Mouse (Mus musculus) limb, embryonic 10.5 days (tissue): ENCODE measurements around the gene Col6a4. TPM values are rescaled to one million over a fixed set of nuclear protein-coding genes. Genes with fewer than 3 reads are reported as not detected.

ENCODE experiments used
- DNase-seq: peaks from one replicate; pipeline ENCODE4 v3.0.0-alpha.2; 2017; ENCODE audit warnings: low spot score
- H3K27ac ChIP-seq: fragments of 300-500 bp; sonication (generic); 2 replicates; pipeline ENCODE4 v1.5.1; 2016; ENCODE audit warnings: mild to moderate bottlenecking
- H3K27me3 ChIP-seq: fragments of 300-500 bp; sonication (generic); 2 replicates; pipeline ENCODE4 v1.6.1; 2016; ENCODE audit warnings: low read depth, mild to moderate bottlenecking; ENCODE audit not compliant: poor library complexity, severe bottlenecking
- H3K36me3 ChIP-seq: fragments of 300-500 bp; sonication (generic); 2 replicates; pipeline ENCODE4 v1.6.1; 2016; ENCODE audit warnings: mild to moderate bottlenecking, moderate library complexity
- H3K4me1 ChIP-seq: fragments of 300-500 bp; sonication (generic); 2 replicates; pipeline ENCODE4 v1.6.1; 2016
- H3K4me3 ChIP-seq: fragments of 300-500 bp; sonication (generic); 2 replicates; pipeline ENCODE4 v1.5.1; 2016; ENCODE audit warnings: mild to moderate bottlenecking, moderate library complexity
- H3K9me3 ChIP-seq: fragments of 300-500 bp; sonication (generic); replicated peaks from 2 replicates; pipeline ENCODE4 v1.6.1; 2016; ENCODE audit warnings: mild to moderate bottlenecking
- WGBS: fragments of 180-500 bp; shearing (Covaris S2); methylation state at CpG from one replicate; pipeline ENCODE4 v1.1.7; 2016; 5-methylcytosine and 5-hydroxymethylcytosine counted together
- polyA plus RNA-seq: library from polyadenylated mRNA; unstranded; fragments of >200 nt; fragmentation: Nextera tagmentation; extraction: Ambion mirVana; gene quantifications from 2 replicates; pipeline ENCODE4 v1.2.1, GENCODE M21; 2016

Gene Col6a4
- polyA plus RNA-seq, 1 experiment from 2014 or later = 0.09 TPM

DNA sequence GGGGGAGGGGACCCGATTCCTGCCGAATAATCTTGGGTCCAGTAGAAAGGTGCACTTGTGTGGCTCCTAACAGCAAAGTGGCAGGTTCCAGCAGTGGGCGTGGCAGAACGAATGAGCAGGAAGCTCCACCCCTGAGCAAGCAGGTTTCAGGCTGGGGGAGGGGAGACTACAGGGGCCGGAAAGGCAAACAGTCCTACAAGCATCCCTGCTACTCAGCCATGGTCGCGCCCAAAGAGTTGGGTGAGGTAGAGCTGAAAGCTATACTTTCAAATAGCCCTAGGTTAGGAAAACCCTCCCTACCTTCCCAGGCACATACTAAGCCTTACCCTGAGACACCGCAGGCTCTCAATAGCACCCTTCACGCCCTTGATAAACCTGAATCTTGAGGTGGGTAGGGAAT is 9.7 kb upstream of the Col6a4 start:
- Histone ChIP-seq H3K36me3 (no peaks in the 10 kb centered on the region), H3K27ac (no peak overlapping the region), H3K4me1 (no peaks in the 10 kb centered on the region), H3K4me3 (no peak overlapping the region), H3K9me3 (no peaks in the 10 kb centered on the region), H3K27me3 (no peaks in the 10 kb centered on the region)
- 78% methylated on average over 9 of the region's 9 CpGs for WGBS
- no peak for DNase-seq

GRCm38 (mm10) chr9:106104401-106104800 is 7.8 kb upstream of the Col6a4 start:
- no peaks in the 10 kb centered on the region for H3K9me3 ChIP-seq
- no peaks in the 10 kb centered on the region for H3K36me3 ChIP-seq
- no peaks in the 10 kb centered on the region for H3K27me3 ChIP-seq
- no peak overlapping the region for H3K27ac ChIP-seq
- no peak for DNase-seq
- H3K4me1 ChIP-seq = peaks cover 3% of the 10 kb centered on the region; the same call in 1 of the 2 replicates
- WGBS = 86% methylated on average over 7 of the region's 7 CpGs
- H3K4me3 ChIP-seq = no peak overlapping the region

GRCm38 (mm10) chr9:106101166-106101565 is 4.6 kb upstream of the Col6a4 start:
- H3K27ac ChIP-seq = no peak overlapping the region
- no peak for DNase-seq
- H3K36me3 ChIP-seq = no peaks in the 10 kb centered on the region
- 73% methylated on average over 5 of the region's 5 CpGs for WGBS
- H3K9me3 ChIP-seq = no peaks in the 10 kb centered on the region
- H3K4me1 ChIP-seq = peaks cover 7% of the 10 kb centered on the region
- H3K4me3 ChIP-seq = no peak overlapping the region
- H3K27me3 ChIP-seq = no peaks in the 10 kb centered on the region

- Histone ChIP-seq H3K4me1 (peaks cover 7% of the 10 kb centered on the region), H3K4me3 (no peak overlapping the region), H3K27me3 (no peaks in the 10 kb centered on the region), H3K9me3 (no peaks in the 10 kb centered on the region), H3K36me3 (no peaks in the 10 kb centered on the region), H3K27ac (no peak overlapping the region)
- 79% methylated on average over 9 of the region's 9 CpGs for WGBS
- no peak for DNase-seq
These were observed 3.7 kb upstream of the Col6a4 start for GRCm38 (mm10) chr9:106100262-106100661.

- no peaks in the 10 kb centered on the region for H3K9me3 ChIP-seq
- no peaks in the 10 kb centered on the region for H3K27me3 ChIP-seq
- 72% methylated on average over 22 of the region's 22 CpGs for WGBS
- peaks cover 7% of the 10 kb centered on the region for H3K4me1 ChIP-seq
- DNase-seq = no peak
- no peaks in the 10 kb centered on the region for H3K36me3 ChIP-seq
- no peak overlapping the region for H3K27ac ChIP-seq
- H3K4me3 ChIP-seq = no peak overlapping the region
These were observed 2.9 kb upstream of the Col6a4 start for GRCm38 (mm10) chr9:106099379-106100021.

DNA sequence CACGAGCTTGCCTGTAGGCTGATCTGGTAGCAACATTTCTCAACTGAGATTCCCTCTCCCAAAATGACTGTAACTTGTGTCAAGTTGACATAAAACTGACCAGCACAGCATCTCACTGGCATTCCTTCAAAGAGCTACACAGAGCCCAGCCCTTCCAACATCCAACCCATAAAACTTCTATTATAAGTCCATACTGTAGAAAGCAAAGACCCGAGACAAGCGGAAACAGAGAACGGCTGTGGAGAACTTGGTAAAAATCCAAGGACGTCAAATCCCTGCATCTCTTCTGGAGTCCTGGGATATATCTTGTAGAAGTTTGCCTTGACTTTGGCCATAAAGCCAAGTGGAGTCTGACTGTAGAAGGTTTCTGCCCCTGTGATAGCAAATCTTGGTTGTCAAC is 15.1 kb downstream of the Col6a4 start:
- Histone ChIP-seq H3K27me3 (no peaks in the 10 kb centered on the region), H3K27ac (no peak overlapping the region), H3K36me3 (no peaks in the 10 kb centered on the region), H3K4me3 (no peak overlapping the region), H3K9me3 (no peaks in the 10 kb centered on the region), H3K4me1 (no peaks in the 10 kb centered on the region)
- WGBS = 94% methylated on average over 5 of the region's 5 CpGs
- DNase-seq = no peak

GRCm38 (mm10) chr9:106080261-106081033 is 16.1 kb downstream of the Col6a4 start:
- Histone ChIP-seq H3K4me3 (no peak overlapping the region), H3K9me3 (no peaks in the 10 kb centered on the region), H3K36me3 (no peaks in the 10 kb centered on the region), H3K4me1 (no peaks in the 10 kb centered on the region), H3K27me3 (no peaks in the 10 kb centered on the region), H3K27ac (no peak overlapping the region)
- DNase-seq = peak; percentile 45
- WGBS = 67% methylated on average over 12 of the region's 12 CpGs

DNA sequence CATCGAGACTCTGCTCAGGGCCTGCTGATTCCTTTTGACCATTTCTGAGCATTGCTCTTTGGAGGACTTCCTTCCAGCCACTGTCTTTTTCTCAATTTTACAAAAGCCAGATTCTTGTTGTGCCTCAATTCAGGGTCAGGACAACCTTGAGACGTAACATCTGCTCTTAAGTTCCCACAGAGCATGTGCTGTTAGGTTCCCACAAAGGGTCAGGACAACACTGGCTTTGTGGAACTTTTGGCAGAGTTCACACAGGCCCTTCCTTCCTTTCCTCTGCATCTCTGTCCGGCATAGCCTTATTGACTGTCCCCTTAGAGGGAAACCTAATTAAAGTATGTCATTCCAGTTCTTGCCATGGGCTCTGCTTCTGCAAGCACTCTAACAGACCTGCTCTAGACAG is 18.6 kb downstream of the Col6a4 start:
- Histone ChIP-seq H3K4me1 (no peaks in the 10 kb centered on the region), H3K36me3 (no peaks in the 10 kb centered on the region), H3K27ac (no peak overlapping the region), H3K4me3 (no peak overlapping the region), H3K9me3 (no peaks in the 10 kb centered on the region), H3K27me3 (no peaks in the 10 kb centered on the region)
- WGBS = 90% methylated on average over 3 of the region's 3 CpGs
- DNase-seq = no peak

DNA sequence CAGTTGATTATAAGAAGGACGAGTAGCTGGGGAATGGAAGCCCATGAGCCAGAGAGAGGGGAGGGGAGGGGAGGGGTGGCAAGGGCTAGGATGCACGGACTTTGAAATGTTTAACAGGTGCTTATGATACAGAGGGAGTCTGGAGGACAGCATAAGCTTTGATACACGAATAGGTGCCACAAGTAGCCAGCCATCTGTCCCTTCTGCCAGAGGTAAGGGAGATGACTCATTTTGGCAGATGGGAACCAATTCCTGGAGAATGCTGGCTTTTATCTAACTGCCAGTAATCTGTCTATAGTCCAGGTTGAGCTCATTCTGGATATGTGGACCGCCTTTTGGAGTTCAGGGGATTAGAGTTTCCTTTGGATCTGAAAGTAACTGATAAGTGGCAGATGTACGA is 20.3 kb downstream of the Col6a4 start:
- Histone ChIP-seq H3K4me3 (no peak overlapping the region), H3K9me3 (no peaks in the 10 kb centered on the region), H3K36me3 (no peaks in the 10 kb centered on the region), H3K27ac (no peak overlapping the region), H3K4me1 (no peaks in the 10 kb centered on the region), H3K27me3 (no peaks in the 10 kb centered on the region)
- DNase-seq = no peak
- WGBS = 81% methylated on average over 5 of the region's 5 CpGs

DNA sequence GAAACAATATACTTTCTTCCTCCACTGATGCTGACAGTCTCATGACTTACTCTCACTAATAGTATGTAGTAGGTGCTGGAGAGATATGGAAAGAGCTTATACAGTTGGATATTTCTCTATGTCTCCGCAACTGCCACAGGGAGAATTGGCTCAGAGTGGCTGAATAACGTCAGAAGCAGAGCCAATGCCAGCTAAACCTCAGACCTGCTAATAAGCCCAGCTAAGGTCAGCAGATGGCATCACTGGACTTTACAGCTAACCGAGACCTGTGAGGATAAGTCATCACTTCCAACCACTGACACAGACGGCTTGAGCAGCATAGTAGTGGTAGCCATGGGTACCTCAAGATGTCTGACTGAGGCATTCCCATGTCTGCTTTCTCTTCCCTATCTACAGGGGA is 22.6 kb downstream of the Col6a4 start:
- Histone ChIP-seq H3K27ac (no peak overlapping the region), H3K4me1 (no peaks in the 10 kb centered on the region), H3K9me3 (no peaks in the 10 kb centered on the region), H3K27me3 (no peaks in the 10 kb centered on the region), H3K4me3 (no peak overlapping the region), H3K36me3 (no peaks in the 10 kb centered on the region)
- DNase-seq = no peak
- WGBS = 79% methylated on average over 4 of the region's 4 CpGs

GRCm38 (mm10) chr9:106071651-106072050 is 24.9 kb downstream of the Col6a4 start:
- 73% methylated on average over 6 of the region's 6 CpGs for WGBS
- H3K9me3 ChIP-seq = no peaks in the 10 kb centered on the region
- no peaks in the 10 kb centered on the region for H3K4me1 ChIP-seq
- H3K27me3 ChIP-seq = no peaks in the 10 kb centered on the region
- no peak for DNase-seq
- no peak overlapping the region for H3K27ac ChIP-seq
- H3K4me3 ChIP-seq = no peak overlapping the region
- no peaks in the 10 kb centered on the region for H3K36me3 ChIP-seq

GRCm38 (mm10) chr9:106053446-106053845 is 43.1 kb downstream of the Col6a4 start:
- Histone ChIP-seq H3K27ac (no peak overlapping the region), H3K9me3 (no peaks in the 10 kb centered on the region), H3K27me3 (no peaks in the 10 kb centered on the region), H3K4me3 (no peak overlapping the region), H3K36me3 (no peaks in the 10 kb centered on the region), H3K4me1 (no peaks in the 10 kb centered on the region)
- DNase-seq = no peak
- 87% methylated on average over 4 of the region's 4 CpGs for WGBS

DNA sequence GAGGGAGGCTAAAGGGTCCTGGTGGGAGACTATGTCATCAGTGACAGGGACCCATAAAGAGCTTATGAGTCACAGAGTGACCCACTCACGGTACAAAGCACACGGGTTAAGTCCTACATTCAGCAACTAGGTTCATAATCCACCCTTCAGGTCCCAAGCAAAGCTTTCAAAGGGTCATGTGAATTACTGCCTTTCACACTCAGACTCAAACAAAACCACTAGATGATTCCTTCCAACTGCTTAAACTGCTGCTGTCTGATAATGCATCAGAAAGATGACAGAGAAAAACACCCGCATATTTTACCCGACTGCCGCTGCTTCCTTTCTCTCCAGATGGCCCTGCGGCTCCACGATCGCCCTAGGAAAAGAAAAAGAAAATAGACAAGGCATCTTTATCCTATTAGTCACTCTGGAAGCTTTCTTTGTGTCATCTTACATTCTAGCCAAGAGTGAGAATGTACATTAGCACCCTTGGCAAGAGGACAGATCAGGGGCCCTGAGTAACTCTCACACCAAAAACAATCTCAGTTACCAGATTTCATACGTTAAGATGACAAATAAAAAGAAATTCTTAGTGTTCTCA is 52.6 kb downstream of the Col6a4 start:
- Histone ChIP-seq H3K4me3 (no peak overlapping the region), H3K4me1 (no peaks in the 10 kb centered on the region), H3K9me3 (no peaks in the 10 kb centered on the region), H3K27me3 (no peaks in the 10 kb centered on the region), H3K27ac (no peak overlapping the region), H3K36me3 (no peaks in the 10 kb centered on the region)
- DNase-seq = no peak
- WGBS = 91% methylated on average over 9 of the region's 9 CpGs
